Mouse (Mus musculus): ENCODE measurements at regions not wholly inside any gene's neighbourhood (a gene's known extent, or its start where the extent isn't known, plus 50 kb on each side); places are given as distances from the start of the nearest gene placed in this dataset.

- TF ChIP-seq MYOD1 (IDR thresholded peaks at IDR 0.05; ENCODE audit: control insufficient read depth in 1 of 3, insufficient read length in 2 of 3, low read depth in 2 of 3), result no peak
- no peak for TF ChIP-seq TCF3 (IDR thresholded peaks at IDR 0.05; ENCODE audit: insufficient read length, low read depth)
- peak; percentile 81; the same call in 1 of the 2 replicates for TF ChIP-seq CEBPB (IDR thresholded peaks at IDR 0.05; ENCODE audit: insufficient read depth, poor library complexity, severe bottlenecking)
- TF ChIP-seq MAX (IDR thresholded peaks at IDR 0.05; ENCODE audit: low read depth), result no peak
- no peak for TF ChIP-seq E2F4 (IDR thresholded peaks at IDR 0.05; ENCODE audit: insufficient read depth)
- TF ChIP-seq USF1 (IDR thresholded peaks at IDR 0.05; ENCODE audit: low read depth), result no peak
- no peak for TF ChIP-seq REST (IDR thresholded peaks at IDR 0.05; ENCODE audit: insufficient read depth, insufficient read length)
- H3K79me2 ChIP-seq (ENCODE audit: control insufficient read depth, insufficient read depth), result no peaks in the 10 kb centered on the region
- H3K27me3 ChIP-seq (ENCODE audit: control insufficient read depth, insufficient read depth, insufficient read length), result no peaks in the 10 kb centered on the region
- no peaks in the 10 kb centered on the region for H3K36me3 ChIP-seq (ENCODE audit: control insufficient read depth, insufficient read depth)
- no peak overlapping the region for H3K4me2 ChIP-seq (ENCODE audit: low read depth)
- no peak overlapping the region for H3ac ChIP-seq (ENCODE audit: control insufficient read depth, insufficient read length)
- no peak overlapping the region for H3K4me3 ChIP-seq
These were observed 196.7 kb downstream of the Opa1 start for GRCm38 (mm10) chr16:29775879-29776278.

GRCm38 (mm10) chr16:29782441-29782840 lies 203.3 kb downstream of the Opa1 start:
- H3K36me3 ChIP-seq (ENCODE audit: control insufficient read depth, insufficient read depth), result no peaks in the 10 kb centered on the region
- no peak overlapping the region for H3K4me2 ChIP-seq (ENCODE audit: low read depth)
- no peak for TF ChIP-seq POLR2AphosphoS2 (IDR thresholded peaks at IDR 0.05; ENCODE audit: insufficient read length, low read depth)
- no peak for TF ChIP-seq TCF12 (IDR thresholded peaks at IDR 0.05; ENCODE audit: insufficient read depth, poor library complexity, severe bottlenecking)
- no peak for TF ChIP-seq SRF (IDR thresholded peaks at IDR 0.05; ENCODE audit: control insufficient read depth, insufficient read length, low read depth)
- TF ChIP-seq CEBPB (IDR thresholded peaks at IDR 0.05; ENCODE audit: insufficient read depth, poor library complexity, severe bottlenecking), result no peak
- no peak for TF ChIP-seq MAX (IDR thresholded peaks at IDR 0.05; ENCODE audit: low read depth)
- no peak for TF ChIP-seq USF1 (IDR thresholded peaks at IDR 0.05; ENCODE audit: low read depth)
- no peak for TF ChIP-seq POLR2A (IDR thresholded peaks at IDR 0.05; ENCODE audit: insufficient read length, low read depth)
- TF ChIP-seq E2F4 (IDR thresholded peaks at IDR 0.05; ENCODE audit: insufficient read depth), result no peak
- no peak for TF ChIP-seq REST (IDR thresholded peaks at IDR 0.05; ENCODE audit: insufficient read depth, insufficient read length)
- TF ChIP-seq MYOG (IDR thresholded peaks at IDR 0.05; ENCODE audit: control insufficient read depth in 1 of 3, insufficient read depth in 1 of 3, insufficient read length in 2 of 3, low read depth in 2 of 3), result no peak
- TF ChIP-seq TCF3 (IDR thresholded peaks at IDR 0.05; ENCODE audit: insufficient read length, low read depth), result no peak
- no peak for TF ChIP-seq MYOD1 (IDR thresholded peaks at IDR 0.05; ENCODE audit: control insufficient read depth in 1 of 3, insufficient read length in 2 of 3, low read depth in 2 of 3)
- no peak overlapping the region for H3ac ChIP-seq (ENCODE audit: control insufficient read depth, insufficient read length)
- peaks cover 6% of the 10 kb centered on the region for H3K27me3 ChIP-seq (ENCODE audit: control insufficient read depth, insufficient read depth, insufficient read length)
- H3K79me2 ChIP-seq (ENCODE audit: control insufficient read depth, insufficient read depth), result no peaks in the 10 kb centered on the region
- H3K4me3 ChIP-seq, result no peak overlapping the region

- no peak for TF ChIP-seq TCF3 (IDR thresholded peaks at IDR 0.05; ENCODE audit: insufficient read length, low read depth)
- TF ChIP-seq REST (IDR thresholded peaks at IDR 0.05; ENCODE audit: insufficient read depth, insufficient read length), result no peak
- TF ChIP-seq POLR2A (IDR thresholded peaks at IDR 0.05; ENCODE audit: insufficient read length, low read depth), result no peak
- TF ChIP-seq MYOG (IDR thresholded peaks at IDR 0.05; ENCODE audit: control insufficient read depth in 1 of 3, insufficient read depth in 1 of 3, insufficient read length in 2 of 3, low read depth in 2 of 3), result no peak
- no peak for TF ChIP-seq SRF (IDR thresholded peaks at IDR 0.05; ENCODE audit: control insufficient read depth, insufficient read length, low read depth)
- no peak for TF ChIP-seq USF1 (IDR thresholded peaks at IDR 0.05; ENCODE audit: low read depth)
- no peak for TF ChIP-seq CEBPB (IDR thresholded peaks at IDR 0.05; ENCODE audit: insufficient read depth, poor library complexity, severe bottlenecking)
- no peak for TF ChIP-seq MAX (IDR thresholded peaks at IDR 0.05; ENCODE audit: low read depth)
- TF ChIP-seq TCF12 (IDR thresholded peaks at IDR 0.05; ENCODE audit: insufficient read depth, poor library complexity, severe bottlenecking), result no peak
- no peak for TF ChIP-seq E2F4 (IDR thresholded peaks at IDR 0.05; ENCODE audit: insufficient read depth)
- no peak for TF ChIP-seq MYOD1 (IDR thresholded peaks at IDR 0.05; ENCODE audit: control insufficient read depth in 1 of 3, insufficient read length in 2 of 3, low read depth in 2 of 3)
- TF ChIP-seq POLR2AphosphoS2 (IDR thresholded peaks at IDR 0.05; ENCODE audit: insufficient read length, low read depth), result no peak
- no peaks in the 10 kb centered on the region for H3K79me2 ChIP-seq (ENCODE audit: control insufficient read depth, insufficient read depth)
- no peak overlapping the region for H3K4me2 ChIP-seq (ENCODE audit: low read depth)
- peaks cover 6% of the 10 kb centered on the region for H3K27me3 ChIP-seq (ENCODE audit: control insufficient read depth, insufficient read depth, insufficient read length)
- no peaks in the 10 kb centered on the region for H3K36me3 ChIP-seq (ENCODE audit: control insufficient read depth, insufficient read depth)
- no peak overlapping the region for H3ac ChIP-seq (ENCODE audit: control insufficient read depth, insufficient read length)
- H3K4me3 ChIP-seq, result no peak overlapping the region
These were observed 206.0 kb downstream of the Opa1 start for GRCm38 (mm10) chr16:29785114-29785513.

- TF ChIP-seq TCF3 (IDR thresholded peaks at IDR 0.05; ENCODE audit: insufficient read length, low read depth) (no peak), MYOD1 (IDR thresholded peaks at IDR 0.05; ENCODE audit: control insufficient read depth in 1 of 3, insufficient read length in 2 of 3, low read depth in 2 of 3) (peak in 2 of 3 experiments; percentile 48 to 82), POLR2AphosphoS2 (IDR thresholded peaks at IDR 0.05; ENCODE audit: insufficient read length, low read depth) (no peak), E2F4 (IDR thresholded peaks at IDR 0.05; ENCODE audit: insufficient read depth) (no peak), CEBPB (IDR thresholded peaks at IDR 0.05; ENCODE audit: insufficient read depth, poor library complexity, severe bottlenecking) (no peak), SRF (IDR thresholded peaks at IDR 0.05; ENCODE audit: control insufficient read depth, insufficient read length, low read depth) (no peak), POLR2A (IDR thresholded peaks at IDR 0.05; ENCODE audit: insufficient read length, low read depth) (no peak), MAX (IDR thresholded peaks at IDR 0.05; ENCODE audit: low read depth) (no peak), REST (IDR thresholded peaks at IDR 0.05; ENCODE audit: insufficient read depth, insufficient read length) (no peak), TCF12 (IDR thresholded peaks at IDR 0.05; ENCODE audit: insufficient read depth, poor library complexity, severe bottlenecking) (no peak), USF1 (IDR thresholded peaks at IDR 0.05; ENCODE audit: low read depth) (no peak), MYOG (IDR thresholded peaks at IDR 0.05; ENCODE audit: control insufficient read depth in 1 of 3, insufficient read depth in 1 of 3, insufficient read length in 2 of 3, low read depth in 2 of 3) (peak in 1 of 3 experiments; percentile 66)
These were observed 207.4 kb downstream of the Opa1 start for GRCm38 (mm10) chr16:29786540-29786939.

More at GRCm38 (mm10) chr16:29786540-29786939, 207.4 kb downstream of the Opa1 start:
- H3ac ChIP-seq (ENCODE audit: control insufficient read depth, insufficient read length), result no peak overlapping the region
- no peak overlapping the region for H3K4me3 ChIP-seq
- no peak overlapping the region for H3K4me2 ChIP-seq (ENCODE audit: low read depth)
- no peaks in the 10 kb centered on the region for H3K79me2 ChIP-seq (ENCODE audit: control insufficient read depth, insufficient read depth)
- no peaks in the 10 kb centered on the region for H3K36me3 ChIP-seq (ENCODE audit: control insufficient read depth, insufficient read depth)
- peaks cover 6% of the 10 kb centered on the region for H3K27me3 ChIP-seq (ENCODE audit: control insufficient read depth, insufficient read depth, insufficient read length)
